Mouse (Mus musculus) midbrain, embryonic 14.5 days (tissue): ENCODE measurements at regions not wholly inside any gene's neighbourhood (a gene's known extent, or its start where the extent isn't known, plus 50 kb on each side); places are given as distances from the start of the nearest gene placed in this dataset.

Experiments
- ATAC-seq: fragments of 200-750 bp; cut with Nextera tagmentation; 2 replicates; pipeline ENCODE4 v1.8.0; 2017; ENCODE audit warnings: moderate number of reproducible peaks, moderate library complexity; ENCODE audit not compliant: low FRiP score, low TSS enrichment
- DNase-seq: peaks from one replicate; pipeline ENCODE4 v3.0.0-alpha.2; 2015
- H3K27ac ChIP-seq: fragments of 300-500 bp; sonication (generic); replicated peaks from 2 replicates; pipeline ENCODE4 v1.5.1; 2014; ENCODE audit warnings: mild to moderate bottlenecking, low read depth, low read length, moderate library complexity
- H3K27me3 ChIP-seq: fragments of 300-500 bp; sonication (generic); 2 replicates; pipeline ENCODE4 v1.6.1; 2014; ENCODE audit warnings: low read length, control low read depth, mixed read lengths; ENCODE audit not compliant: control insufficient read depth, insufficient read depth
- H3K36me3 ChIP-seq: fragments of 300-500 bp; sonication (generic); 2 replicates; pipeline ENCODE4 v1.6.1; 2014; ENCODE audit warnings: low read length, control low read depth; ENCODE audit not compliant: control insufficient read depth, insufficient read depth
- H3K4me1 ChIP-seq: fragments of 300-500 bp; sonication (generic); 2 replicates; pipeline ENCODE4 v1.6.1; 2014; ENCODE audit warnings: mild to moderate bottlenecking, antibody characterized with exemption, low read length, control low read depth; ENCODE audit not compliant: control insufficient read depth, insufficient read depth
- H3K4me2 ChIP-seq: fragments of 300-500 bp; sonication (generic); 2 replicates; pipeline ENCODE4 v1.6.1; 2014; ENCODE audit warnings: mild to moderate bottlenecking, low read length, moderate library complexity
- H3K4me3 ChIP-seq: fragments of 300-500 bp; sonication (generic); replicated peaks from 2 replicates; pipeline ENCODE4 v1.5.1; 2014; ENCODE audit warnings: low read depth, low read length
- H3K9ac ChIP-seq: fragments of 300-500 bp; sonication (generic); replicated peaks from 2 replicates; pipeline ENCODE4 v1.6.1; 2014; ENCODE audit warnings: mild to moderate bottlenecking, low read length, moderate library complexity
- H3K9me3 ChIP-seq: fragments of 300-500 bp; sonication (generic); 2 replicates; pipeline ENCODE4 v1.6.1; 2016; ENCODE audit warnings: low read length, control low read depth, mixed read lengths; ENCODE audit not compliant: control insufficient read depth
- WGBS: fragments of 180-500 bp; shearing (Covaris S2); extraction: QIAGEN DNeasy Blood & Tissue Kit; methylation state at CpG from one replicate; pipeline ENCODE4 v1.1.7; 2014; 5-methylcytosine and 5-hydroxymethylcytosine counted together

DNA sequence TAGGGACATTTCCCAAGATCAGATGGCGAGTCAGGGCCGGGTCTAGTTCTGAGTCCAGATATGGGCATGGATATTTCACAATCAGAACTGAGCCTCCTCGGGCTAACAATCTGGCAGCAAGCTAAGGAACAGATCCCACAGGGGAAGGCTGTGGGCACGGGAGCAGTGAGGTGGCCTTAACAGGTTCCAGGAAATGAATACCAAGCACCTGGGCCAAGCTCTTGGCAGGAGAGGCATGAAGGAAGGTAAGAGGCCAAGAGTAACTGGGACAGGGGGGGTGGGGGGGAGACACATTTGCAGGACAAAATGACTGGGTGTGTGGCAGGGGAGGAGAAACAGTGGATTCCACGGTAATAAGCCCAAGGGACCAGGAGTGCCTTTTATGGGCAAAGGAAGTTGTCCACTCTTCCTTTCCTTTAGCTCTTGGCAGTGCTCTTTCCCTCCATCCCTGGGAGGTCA, 124.9 kb upstream of the Ank start:
- H3K36me3 ChIP-seq, result no peaks in the 10 kb centered on the region
- 87% methylated on average over 5 of the region's 5 CpGs for WGBS
- no peak overlapping the region for H3K9ac ChIP-seq

GRCm38 (mm10) chr15:27358441-27358840, 108.0 kb upstream of the Ank start:
- H3K27me3 ChIP-seq, result no peaks in the 10 kb centered on the region
- no peak overlapping the region for H3K4me2 ChIP-seq
- H3K4me1 ChIP-seq, result no peaks in the 10 kb centered on the region
- DNase-seq (no peak), ATAC-seq (no peak)
- H3K36me3 ChIP-seq, result no peaks in the 10 kb centered on the region
- H3K9ac ChIP-seq, result no peak overlapping the region
- no peak overlapping the region for H3K27ac ChIP-seq
- H3K4me3 ChIP-seq, result no peak overlapping the region
- WGBS, result 78% methylated on average over 6 of the region's 6 CpGs
- no peaks in the 10 kb centered on the region for H3K9me3 ChIP-seq

More for the DNA sequence above, 124.9 kb upstream of the Ank start:
- DNase-seq, result no peak
- no peaks in the 10 kb centered on the region for H3K9me3 ChIP-seq
- no peaks in the 10 kb centered on the region for H3K4me1 ChIP-seq
- H3K27me3 ChIP-seq, result no peaks in the 10 kb centered on the region
- H3K4me3 ChIP-seq, result no peak overlapping the region
- H3K27ac ChIP-seq, result no peak overlapping the region
- no peak overlapping the region for H3K4me2 ChIP-seq
- ATAC-seq, result no peak

- H3K9me3 ChIP-seq, result no peaks in the 10 kb centered on the region
- no peak overlapping the region for H3K4me3 ChIP-seq
- DNase-seq (no peak), ATAC-seq (no peak)
- no peaks in the 10 kb centered on the region for H3K27me3 ChIP-seq
- WGBS, result 61% methylated on average over 1 of the region's 1 CpGs
- no peak overlapping the region for H3K27ac ChIP-seq
- no peaks in the 10 kb centered on the region for H3K4me1 ChIP-seq
- no peak overlapping the region for H3K9ac ChIP-seq
- H3K4me2 ChIP-seq, result no peak overlapping the region
- H3K36me3 ChIP-seq, result no peaks in the 10 kb centered on the region
These were observed 107.2 kb upstream of the Ank start for GRCm38 (mm10) chr15:27359271-27359670.

DNA sequence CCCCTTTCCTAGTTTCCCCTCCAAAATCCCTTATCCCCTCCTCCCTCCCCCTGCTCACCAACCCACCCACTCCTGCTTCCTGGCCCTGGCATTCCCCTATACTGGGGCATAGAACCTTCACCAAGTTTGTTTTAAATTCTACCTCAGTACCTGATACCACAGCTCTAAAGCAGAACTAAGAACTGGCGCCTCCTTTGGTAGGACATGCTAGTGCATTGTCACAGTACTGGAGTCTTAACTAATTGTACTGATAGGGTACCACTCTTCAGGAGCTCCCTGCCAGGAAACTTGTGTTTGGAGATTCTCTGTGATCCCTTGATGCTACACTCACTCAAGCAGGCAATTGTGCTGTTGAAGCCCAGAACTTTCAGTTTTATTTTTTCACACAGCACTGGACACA, 92.0 kb upstream of the Ank start:
- H3K4me1 ChIP-seq, result no peaks in the 10 kb centered on the region
- DNase-seq, result no peak
- H3K4me3 ChIP-seq, result no peak overlapping the region
- no peaks in the 10 kb centered on the region for H3K9me3 ChIP-seq
- no peak overlapping the region for H3K27ac ChIP-seq
- no peak overlapping the region for H3K4me2 ChIP-seq
- 63% methylated on average over 1 of the region's 1 CpGs for WGBS
- H3K9ac ChIP-seq, result no peak overlapping the region
- no peaks in the 10 kb centered on the region for H3K27me3 ChIP-seq
- H3K36me3 ChIP-seq, result no peaks in the 10 kb centered on the region
- no peak for ATAC-seq

DNA sequence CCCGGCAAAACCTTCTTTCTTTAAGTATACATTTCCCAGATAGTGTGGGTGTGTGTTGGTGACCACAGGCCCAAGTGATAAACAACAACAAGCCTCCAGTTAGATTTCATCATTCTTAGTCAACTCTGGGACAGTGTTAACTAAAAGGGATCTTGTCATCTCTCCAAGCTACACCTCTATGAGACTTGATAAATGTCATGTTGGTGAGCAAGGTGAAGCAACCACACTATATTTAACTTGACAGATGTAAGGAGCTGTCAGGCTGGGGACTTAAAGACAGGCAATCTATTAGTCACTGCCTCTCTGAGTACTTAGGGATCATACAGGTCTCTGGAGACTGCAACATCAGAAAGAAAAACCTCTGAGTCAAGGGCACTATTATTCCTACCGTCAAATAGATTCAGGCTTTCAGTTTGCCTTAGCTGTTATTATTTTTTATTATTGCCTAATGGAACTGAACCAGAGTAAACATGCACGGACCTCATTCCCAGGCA, 87.8 kb upstream of the Ank start:
- Histone ChIP-seq H3K4me1 (no peaks in the 10 kb centered on the region), H3K36me3 (no peaks in the 10 kb centered on the region), H3K27ac (no peak overlapping the region), H3K9me3 (no peaks in the 10 kb centered on the region), H3K9ac (no peak overlapping the region), H3K4me2 (no peak overlapping the region), H3K4me3 (no peak overlapping the region), H3K27me3 (no peaks in the 10 kb centered on the region)
- ATAC-seq (no peak), DNase-seq (no peak)
- WGBS, result 79% methylated on average over 3 of the region's 3 CpGs

DNA sequence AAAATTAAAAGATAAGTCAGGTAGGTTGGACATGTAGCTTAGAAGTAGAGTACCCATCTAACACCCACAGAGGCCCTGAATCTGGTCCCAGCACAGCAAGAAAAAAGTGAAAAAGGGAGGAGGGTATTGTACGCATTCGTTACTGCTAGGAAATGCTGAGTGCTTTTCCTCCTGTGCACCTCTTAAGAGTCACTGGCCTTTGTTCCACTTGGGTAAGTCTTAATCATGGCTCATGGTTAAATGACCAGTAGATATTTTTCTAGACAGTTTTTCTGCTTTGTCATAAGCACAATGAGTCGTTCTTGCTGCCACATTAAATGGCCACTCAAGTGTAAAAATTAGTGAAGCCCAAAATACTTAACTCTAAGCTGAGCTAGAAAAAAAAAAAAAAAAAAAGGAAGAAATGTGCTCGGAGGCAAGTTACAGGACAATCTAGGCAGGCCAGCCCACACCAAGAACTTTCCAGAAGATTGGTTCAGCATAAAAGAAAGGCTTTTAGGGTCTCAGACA, 86.0 kb upstream of the Ank start:
- H3K9me3 ChIP-seq, result no peaks in the 10 kb centered on the region
- H3K4me1 ChIP-seq, result no peaks in the 10 kb centered on the region
- ATAC-seq (no peak), DNase-seq (no peak)
- H3K9ac ChIP-seq, result no peak overlapping the region
- 34% methylated on average over 4 of the region's 4 CpGs for WGBS
- no peak overlapping the region for H3K27ac ChIP-seq
- H3K27me3 ChIP-seq, result no peaks in the 10 kb centered on the region
- no peaks in the 10 kb centered on the region for H3K36me3 ChIP-seq
- no peak overlapping the region for H3K4me3 ChIP-seq
- no peak overlapping the region for H3K4me2 ChIP-seq

DNA sequence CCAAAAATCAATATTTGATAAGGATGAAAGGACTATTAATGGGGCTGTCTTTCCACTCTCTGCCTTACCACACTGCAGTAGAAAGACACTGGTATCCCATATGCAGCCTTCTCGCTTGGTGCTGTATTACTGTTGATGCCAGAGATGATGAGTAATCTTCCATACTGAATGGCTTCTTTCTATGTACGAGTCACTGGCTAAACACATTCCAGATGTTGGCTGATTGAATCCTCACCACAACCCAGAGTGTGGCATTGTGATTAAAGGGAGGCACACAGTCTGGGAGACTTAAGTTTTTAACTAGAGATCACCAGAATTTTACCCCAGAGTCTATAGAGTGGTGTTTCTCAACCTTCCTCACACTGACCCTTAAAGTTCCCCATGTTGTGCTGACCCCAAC, 84.9 kb upstream of the Ank start:
- DNase-seq (no peak), ATAC-seq (no peak)
- Histone ChIP-seq H3K4me2 (no peak overlapping the region), H3K4me3 (no peak overlapping the region), H3K4me1 (no peaks in the 10 kb centered on the region), H3K36me3 (no peaks in the 10 kb centered on the region), H3K27me3 (no peaks in the 10 kb centered on the region), H3K9ac (no peak overlapping the region), H3K27ac (no peak overlapping the region), H3K9me3 (no peaks in the 10 kb centered on the region)
- WGBS, result 85% methylated on average over 2 of the region's 2 CpGs

- no peak overlapping the region for H3K27ac ChIP-seq
- ATAC-seq (no peak), DNase-seq (no peak)
These were observed 75.9 kb upstream of the Ank start for GRCm38 (mm10) chr15:27390567-27390966.

DNA sequence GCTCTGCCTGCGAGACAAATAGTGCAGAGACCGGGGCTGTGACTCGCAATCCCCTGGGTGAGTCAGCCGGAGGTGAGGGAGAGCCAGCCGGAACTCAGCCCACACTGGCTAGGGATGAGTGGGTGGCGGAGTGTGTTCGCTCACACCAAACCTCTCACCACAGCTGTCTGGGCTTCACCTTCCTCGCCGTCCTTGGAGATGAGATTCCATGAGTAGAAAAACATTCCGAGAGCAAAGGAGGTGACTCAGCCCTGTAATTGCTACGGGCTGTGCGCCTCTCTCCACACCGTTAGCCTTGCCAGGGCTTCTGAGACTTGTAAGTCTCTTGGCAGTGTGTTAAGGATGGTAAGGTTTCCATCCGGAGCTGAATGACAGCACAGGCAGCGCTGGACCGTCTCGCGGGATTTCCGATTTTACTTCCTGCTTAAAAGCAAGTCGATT, 60.7 kb upstream of the Ank start:
- WGBS, result 86% methylated on average over 20 of the region's 20 CpGs
- no peaks in the 10 kb centered on the region for H3K36me3 ChIP-seq
- no peak for ATAC-seq
- no peak overlapping the region for H3K4me2 ChIP-seq
- H3K9me3 ChIP-seq, result no peaks in the 10 kb centered on the region
- H3K27ac ChIP-seq, result no peak overlapping the region
- H3K9ac ChIP-seq, result no peak overlapping the region
- no peaks in the 10 kb centered on the region for H3K4me1 ChIP-seq
- H3K27me3 ChIP-seq, result no peaks in the 10 kb centered on the region
- peak; percentile 11 for DNase-seq
- no peak overlapping the region for H3K4me3 ChIP-seq

More at GRCm38 (mm10) chr15:27390567-27390966, 75.9 kb upstream of the Ank start:
- no peaks in the 10 kb centered on the region for H3K9me3 ChIP-seq
- H3K36me3 ChIP-seq, result no peaks in the 10 kb centered on the region
- H3K9ac ChIP-seq, result no peak overlapping the region
- H3K4me2 ChIP-seq, result no peak overlapping the region
- WGBS, result 97% methylated on average over 2 of the region's 2 CpGs
- no peaks in the 10 kb centered on the region for H3K27me3 ChIP-seq
- no peak overlapping the region for H3K4me3 ChIP-seq
- H3K4me1 ChIP-seq, result no peaks in the 10 kb centered on the region
